Mouse (Mus musculus) c-Kit-positive CD71-negative TER-119-negative erythroid progenitor cells, embryonic 14.5 days (primary cell): Measurements from ENCODE around the gene A730061H03Rik.
A peak's percentile ranks its signal among the peaks of the same experiment; 100 is the strongest.

Experiments
- DNase-seq: peaks from one replicate; pipeline ENCODE4 v3.0.0-alpha.2; 2013; ENCODE audit warnings: low read depth

Gene A730061H03Rik

GRCm38 (mm10) chr14:55581981-55582681 lies 21.9 kb upstream of the A730061H03Rik start:
- no peak for DNase-seq

GRCm38 (mm10) chr14:55580731-55581130 lies 20.5 kb upstream of the A730061H03Rik start:
- no peak for DNase-seq

- DNase-seq, result no peak
Measured at GRCm38 (mm10) chr14:55579511-55580496, 19.6 kb upstream of the A730061H03Rik start.

GRCm38 (mm10) chr14:55578668-55579269 lies 18.6 kb upstream of the A730061H03Rik start:
- DNase-seq, result no peak

- no peak for DNase-seq
Measured at GRCm38 (mm10) chr14:55577871-55578667, 17.9 kb upstream of the A730061H03Rik start, which contains the start of gene Psme1. Psme1 (plus strand) TSS chr14:55578123.

GRCm38 (mm10) chr14:55576376-55576775 lies 16.2 kb upstream of the A730061H03Rik start:
- no peak for DNase-seq

GRCm38 (mm10) chr14:55575711-55576110 lies 15.5 kb upstream of the A730061H03Rik start:
- DNase-seq, result no peak

GRCm38 (mm10) chr14:55575302-55575701 lies 15.1 kb upstream of the A730061H03Rik start, which contains the start of gene Fitm1:
Fitm1 (plus strand) TSS chr14:55575617.
- no peak for DNase-seq

- no peak for DNase-seq
Measured at GRCm38 (mm10) chr14:55571760-55572159, 11.6 kb upstream of the A730061H03Rik start.

- no peak for DNase-seq
Measured at GRCm38 (mm10) chr14:55570588-55570987, 10.4 kb upstream of the A730061H03Rik start.

- DNase-seq, result no peak
Measured at GRCm38 (mm10) chr14:55567496-55567895, 7.3 kb upstream of the A730061H03Rik start.

- DNase-seq, result no peak
Measured at GRCm38 (mm10) chr14:55565748-55566147, 5.5 kb upstream of the A730061H03Rik start.

- DNase-seq, result no peak
Measured at GRCm38 (mm10) chr14:55563249-55563648, 3.0 kb upstream of the A730061H03Rik start.

- DNase-seq, result no peak
Measured at GRCm38 (mm10) chr14:55561860-55562259, 1.7 kb upstream of the A730061H03Rik start.

- DNase-seq, result peak; percentile 86
Measured at GRCm38 (mm10) chr14:55559799-55560201, 406 bp downstream of the A730061H03Rik start, which contains the start of gene Dcaf11. Dcaf11 (plus strand) TSS chr14:55560006.

- DNase-seq, result no peak
Measured at GRCm38 (mm10) chr14:55558740-55559448, 1.3 kb downstream of the A730061H03Rik start.

GRCm38 (mm10) chr14:55557587-55557986 lies 2.6 kb downstream of the A730061H03Rik start:
- DNase-seq, result no peak

- peak; percentile 81 for DNase-seq
Measured at GRCm38 (mm10) chr14:55557003-55557402, 3.2 kb downstream of the A730061H03Rik start.

GRCm38 (mm10) chr14:55555788-55556187 lies 4.4 kb downstream of the A730061H03Rik start:
- DNase-seq, result no peak

GRCm38 (mm10) chr14:55554635-55555034 lies 5.6 kb downstream of the A730061H03Rik start:
- DNase-seq, result no peak

- no peak for DNase-seq
Measured at GRCm38 (mm10) chr14:55551794-55552193, 8.4 kb downstream of the A730061H03Rik start.
